Mouse (Mus musculus) ES-E14 (cell line): ENCODE data around the gene Abcf2.

Source experiments
- HCFC1 ChIP-seq: IDR thresholded peaks from 2 replicates; pipeline ENCODE4 v1.6.1; 2012; ENCODE audit warnings: low read length, inconsistent platforms, borderline replicate concordance; ENCODE audit not compliant: insufficient read depth
- MAFK ChIP-seq: IDR thresholded peaks from 2 replicates; pipeline ENCODE4 v1.6.1; 2014; ENCODE audit warnings: mild to moderate bottlenecking, low read depth, low read length, inconsistent platforms; ENCODE audit not compliant: insufficient read depth
- ZC3H11A ChIP-seq: IDR thresholded peaks from 2 replicates; pipeline ENCODE4 v1.6.1; 2012; ENCODE audit warnings: low read depth, mild to moderate bottlenecking, inconsistent platforms, low read length, borderline replicate concordance
- ZNF384 ChIP-seq: IDR thresholded peaks from 2 replicates; pipeline ENCODE4 v1.6.1; 2012; ENCODE audit warnings: low read depth, low read length, inconsistent platforms

- TF ChIP-seq MAFK (no peak), HCFC1 (no peak), ZNF384 (no peak), ZC3H11A (no peak)
Observed at GRCm38 (mm10) chr5:24595261-24595660, 18.0 kb upstream of the Abcf2 start.
